Mouse (Mus musculus) MEL (cell line): ENCODE results near the gene Pxmp4.

Experiments used
- CTCF ChIP-seq, 3 experiments: IDR thresholded peaks in 2 of 3; conservative IDR thresholded peaks in 1 of 3; 2 replicates each; pipeline ENCODE4 v1.5.1; 2011 to 2012; ENCODE audit warnings: low read length in 3 of 3, low read depth in 2 of 3, mild to moderate bottlenecking in 2 of 3, improper control_type of control experiment in 1 of 3, inconsistent platforms in 1 of 3, mixed read lengths in 1 of 3, moderate library complexity in 1 of 3; ENCODE audit not compliant: control insufficient read depth in 1 of 3, insufficient read depth in 1 of 3, poor library complexity in 1 of 3, severe bottlenecking in 1 of 3
- EP300 ChIP-seq, 2 experiments: IDR thresholded peaks; 2 replicates each; pipeline ENCODE4 v1.6.1; 2011; ENCODE audit warnings: improper control_type of control experiment in 2 of 2, low read length in 2 of 2, low read depth in 1 of 2, mild to moderate bottlenecking in 1 of 2
- GATA1 ChIP-seq: IDR thresholded peaks from 2 replicates; pipeline ENCODE4 v1.6.1; 2011; ENCODE audit warnings: low read depth, low read length, improper control_type of control experiment
- MAZ ChIP-seq: IDR thresholded peaks from 2 replicates; pipeline ENCODE4 v1.6.1; 2012; ENCODE audit warnings: low read depth, mild to moderate bottlenecking, inconsistent platforms, low read length, improper control_type of control experiment
- NELFE ChIP-seq: IDR thresholded peaks from 2 replicates; pipeline ENCODE4 v1.6.1; 2011; ENCODE audit warnings: low read depth, low read length, improper control_type of control experiment
- NRF1 ChIP-seq: IDR thresholded peaks from 2 replicates; pipeline ENCODE4 v1.6.1; 2014; ENCODE audit warnings: low read depth, mild to moderate bottlenecking, inconsistent platforms, low read length, improper control_type of control experiment, moderate library complexity; ENCODE audit not compliant: poor library complexity, insufficient read depth, severe bottlenecking

- no peak for TF ChIP-seq CTCF (IDR thresholded peaks at IDR 0.05 in 2 of 3, conservative IDR thresholded peaks at IDR 0.05 in 1 of 3; ENCODE audit: control insufficient read depth in 1 of 3, insufficient read depth in 1 of 3, low read depth in 2 of 3, low read length in 3 of 3, poor library complexity in 1 of 3, severe bottlenecking in 1 of 3)
- TF ChIP-seq NRF1 = peak; percentile 11; the same call in 1 of the 2 replicates
- TF ChIP-seq EP300 (IDR thresholded peaks at IDR 0.05; ENCODE audit: low read depth in 1 of 2, low read length in 2 of 2) = peak; percentile 77 to 93
- TF ChIP-seq MAZ = peak; percentile 98
- TF ChIP-seq NELFE = peak; percentile 64
- TF ChIP-seq GATA1 = peak; percentile 90
Observed at GRCm38 (mm10) chr2:154615674-154616073, 12.2 kb upstream of the Pxmp4 start.
